ENCODE assay signal across 9 mouse cellular contexts in genomic region chr11:98945605-98945977, GRCm38 (mm10). TPM values are rescaled to one million over a fixed set of nuclear protein-coding genes. Genes with fewer than 3 reads are reported as not detected.
DNase-seq lines count a peak whose midpoint lies in the region; ATAC-seq and TF ChIP-seq lines count a peak whose summit lies in the region.
"Had no signal": no experiment of that assay in that cellular context is flagged by ENCODE, and none has a peak within 500 bp of the region (broad histone marks: within the 10 kb centered on the region; RNA-seq: fewer than 3 reads in every experiment).

No protein-coding gene starts in this region.

- no peaks in the 10 kb centered on the region for H3K9me3 ChIP-seq in heart, embryonic 14.5 days (ENCODE audit: control insufficient read depth, low read length)
- no peaks in the 10 kb centered on the region for H3K9me3 ChIP-seq in G1E (replicated peaks)
- H3K9me3 ChIP-seq in limb, embryonic 14.5 days (ENCODE audit: control insufficient read depth, low read length) = no peaks in the 10 kb centered on the region

- peak overlapping the region; percentile 44; the same call in 1 of the 2 replicates for H3K9ac ChIP-seq in heart, embryonic 14.5 days (ENCODE audit: low read length)
- H3K9ac ChIP-seq in limb, embryonic 14.5 days (ENCODE audit: low read depth, low read length, severe bottlenecking) = no peak overlapping the region
- H3K9ac ChIP-seq: liver, embryonic 14.5 days had no signal

- no peaks in the 10 kb centered on the region for H3K27me3 ChIP-seq in heart, embryonic 14.5 days (ENCODE audit: control insufficient read depth, insufficient read depth, low read length)
- H3K27me3 ChIP-seq in G1E (ENCODE audit: insufficient read depth, low read length) = no peaks in the 10 kb centered on the region
- no peaks in the 10 kb centered on the region for H3K27me3 ChIP-seq in limb, embryonic 14.5 days (ENCODE audit: control insufficient read depth, insufficient read depth, low read length)

- H3K27ac ChIP-seq in heart, embryonic 14.5 days (replicated peaks in 1 of 2; ENCODE audit: control insufficient read depth in 1 of 2, insufficient read depth in 1 of 2, low read depth in 2 of 2, low read length in 2 of 2) = peak overlapping the region; percentile 1 to 100; a peak in 3 of 4 replicates
- peak overlapping the region; percentile 90; the same call in 1 of the 2 replicates for H3K27ac ChIP-seq in embryonic fibroblast, embryonic 13.5 days (ENCODE audit: insufficient read depth, low read length)
- no peak overlapping the region for H3K27ac ChIP-seq in limb, embryonic 14.5 days (replicated peaks; ENCODE audit: low read depth, low read length)
- H3K27ac ChIP-seq: liver, embryonic 14.5 days had no signal

- no peak overlapping the region; the same call in 1 of the 2 replicates for H3K4me2 ChIP-seq in heart, embryonic 14.5 days (ENCODE audit: low read length)
- H3K4me2 ChIP-seq in limb, embryonic 14.5 days (replicated peaks; ENCODE audit: low read depth, low read length, severe bottlenecking) = 0 out of 2 replicates have a peak overlapping the region, but pooled peaks have one; percentile 6

- TF ChIP-seq CTCF in G1E (IDR thresholded peaks at IDR 0.05; ENCODE audit: low read depth, low read length) = no peak
- TF ChIP-seq CTCF in embryonic fibroblast, embryonic 13.5 days (IDR thresholded peaks at IDR 0.05; ENCODE audit: borderline replicate concordance, insufficient read depth, low read length) = no peak

- no peak overlapping the region for H3K4me3 ChIP-seq in heart, embryonic 14.5 days (ENCODE audit: control insufficient read depth in 1 of 2, insufficient read depth in 1 of 2, low read depth in 1 of 2, low read length in 2 of 2)
- H3K4me3 ChIP-seq in G1E (ENCODE audit: low read depth, low read length) = peak overlapping the region; percentile 30; the same call in 1 of the 2 replicates
- no peak overlapping the region for H3K4me3 ChIP-seq in embryonic fibroblast, embryonic 13.5 days (ENCODE audit: insufficient read depth, low read length)
- H3K4me3 ChIP-seq in limb, embryonic 14.5 days (replicated peaks; ENCODE audit: low read length) = no peak overlapping the region

- no peak for DNase-seq in heart, postnatal 10 days
- DNase-seq in G1E (ENCODE audit: low spot score) = no peak
- DNase-seq in limb, embryonic 14.5 days (ENCODE audit: low spot score) = no peak
- no peak for DNase-seq in right cerebral cortex, postnatal 25 days
- DNase-seq in layer of hippocampus, postnatal 14 days (ENCODE audit: low spot score in 2 of 2) = no peak

- no peak for TF ChIP-seq POLR2A in embryonic fibroblast, embryonic 13.5 days (IDR thresholded peaks at IDR 0.05; ENCODE audit: low read depth, low read length)
- TF ChIP-seq POLR2A in limb, embryonic 14.5 days (IDR thresholded peaks at IDR 0.05; ENCODE audit: borderline replicate concordance, extremely low read depth, insufficient read depth, insufficient read length) = no peak

- WGBS in heart, embryonic 14.5 days = 64% methylated on average over 3 of the region's 3 CpGs
- 50% methylated on average over 2 of the region's 3 CpGs for WGBS in limb, embryonic 14.5 days

- ATAC-seq in heart, embryonic 14.5 days (ENCODE audit: insufficient number of reproducible peaks, insufficient read depth, low FRiP score, low read depth) = no peak
- no peak for ATAC-seq in G1E (ENCODE audit: extremely low read depth, insufficient number of reproducible peaks, low FRiP score, poor library complexity, severe bottlenecking)
- ATAC-seq in limb, embryonic 14.5 days (ENCODE audit: low FRiP score, low read depth) = no peak
- no peak for ATAC-seq in erythroblast, adult 5-6 weeks (replicated peaks; ENCODE audit: low FRiP score, poor library complexity, severe bottlenecking)

- peaks cover 11% of the 10 kb centered on the region for H3K36me3 ChIP-seq in heart, embryonic 14.5 days (ENCODE audit: control insufficient read depth, insufficient read depth, low read length)
- H3K36me3 ChIP-seq in G1E (replicated peaks) = peaks cover 50% of the 10 kb centered on the region
- H3K36me3 ChIP-seq in limb, embryonic 14.5 days (ENCODE audit: control insufficient read depth, insufficient read depth, low read length) = peaks cover 34% of the 10 kb centered on the region

- intact Hi-C loops in heart, postnatal 10 days (cut with DNase I) = no loop called here

- peaks cover 81 to 92% of the 10 kb centered on the region in 2 experiments for H3K4me1 ChIP-seq in heart, embryonic 14.5 days (ENCODE audit: control insufficient read depth in 2 of 2, insufficient read depth in 2 of 2, low read length in 2 of 2)
- peaks cover 98% of the 10 kb centered on the region for H3K4me1 ChIP-seq in G1E (ENCODE audit: insufficient read depth, low read depth, low read length)
- peaks cover 40% of the 10 kb centered on the region for H3K4me1 ChIP-seq in embryonic fibroblast, embryonic 13.5 days (ENCODE audit: control insufficient read depth, insufficient read depth, low read length)
- peaks cover 77% of the 10 kb centered on the region for H3K4me1 ChIP-seq in limb, embryonic 14.5 days (ENCODE audit: control insufficient read depth, insufficient read depth, low read length)

RNA-seq across cellular contexts. Expression of gene Rara, which starts 18.0 kb away (rescaled TPM):
- 31.4 and 33.4 TPM in 2 replicates for polyA plus RNA-seq in heart, embryonic 14.5 days (2014; fragmentation: Nextera tagmentation; extraction: Ambion mirVana)
- total RNA-seq in heart, postnatal 10 days (2021) = 10 to 100 TPM; 31.9 to 33.0 TPM
- total RNA-seq in G1E (2014; fragmentation: Nextera tagmentation) (109 and 110 TPM in 2 replicates), G1E (2017) (16.9 and 17.1 TPM in 2 replicates)
- 84.4 and 103 TPM in 2 replicates for polyA plus RNA-seq in G1E (2012)
- polyA plus RNA-seq in embryonic fibroblast, embryonic 13.5 days (2011; ENCODE audit: insufficient read length, low read depth, missing spikeins) = 26.8 and 28.2 TPM in 2 replicates
- polyA plus RNA-seq in limb, embryonic 14.5 days (2012; rRNA removed) = 39.8 and 57.0 TPM in 2 replicates
- polyA plus RNA-seq in limb, embryonic 14.5 days (2014; fragmentation: Nextera tagmentation; extraction: Ambion mirVana) = 52.4 and 58.3 TPM in 2 replicates
- 10 to 100 TPM; 20.2 to 20.3 TPM for total RNA-seq in layer of hippocampus, postnatal 14 days (2021)
- 13.1 and 13.2 TPM in 2 replicates for total RNA-seq in erythroblast, adult 5-6 weeks (2015; ENCODE audit: low replicate concordance)
- 2.8 TPM in 2 replicates for total RNA-seq in erythroblast, adult 5-6 weeks (2017; ENCODE audit: low replicate concordance)

RNA-seq across cellular contexts. Expression of gene Gjd3, which starts 37.2 kb away (rescaled TPM):
- 1.00 and 2.3 TPM in 2 replicates for polyA plus RNA-seq in heart, embryonic 14.5 days (2014; fragmentation: Nextera tagmentation; extraction: Ambion mirVana)
- total RNA-seq in heart, postnatal 10 days (2021) = 1 to 10 TPM; 1.3 to 2.0 TPM
- total RNA-seq in G1E (2014; fragmentation: Nextera tagmentation) (not detected in 2 replicates), G1E (2017) (not detected in 2 replicates)
- polyA plus RNA-seq in G1E (2012) = not detected in 2 replicates
- not detected in 2 replicates for polyA plus RNA-seq in embryonic fibroblast, embryonic 13.5 days (2011; ENCODE audit: insufficient read length, low read depth, missing spikeins)
- polyA plus RNA-seq in limb, embryonic 14.5 days (2012; rRNA removed) = 1.3 and 2.2 TPM in 2 replicates
- polyA plus RNA-seq in limb, embryonic 14.5 days (2014; fragmentation: Nextera tagmentation; extraction: Ambion mirVana) = 0.41 and 0.45 TPM in 2 replicates
- total RNA-seq in layer of hippocampus, postnatal 14 days (2021) = 1 to 10 TPM; 2.2 TPM
- total RNA-seq in erythroblast, adult 5-6 weeks (2015; ENCODE audit: low replicate concordance) = not detected in 2 replicates
- not detected in 2 replicates for total RNA-seq in erythroblast, adult 5-6 weeks (2017; ENCODE audit: low replicate concordance)
- polyA plus RNA-seq: liver, embryonic 14.5 days had no signal

RNA-seq across cellular contexts. Expression of gene Cdc6, which starts 38.0 kb away (rescaled TPM):
- polyA plus RNA-seq in heart, embryonic 14.5 days (2014; fragmentation: Nextera tagmentation; extraction: Ambion mirVana) = 15.6 and 17.5 TPM in 2 replicates
- total RNA-seq in heart, postnatal 10 days (2021) = 1 to 10 TPM; 3.3 to 3.6 TPM
- total RNA-seq in G1E (2014; fragmentation: Nextera tagmentation) (60.7 and 84.9 TPM in 2 replicates), G1E (2017) (52.7 and 63.4 TPM in 2 replicates)
- 3.4 and 4.1 TPM in 2 replicates for polyA plus RNA-seq in G1E (2012)
- 7.4 and 11.8 TPM in 2 replicates for polyA plus RNA-seq in embryonic fibroblast, embryonic 13.5 days (2011; ENCODE audit: insufficient read length, low read depth, missing spikeins)
- 13.1 and 15.6 TPM in 2 replicates for polyA plus RNA-seq in limb, embryonic 14.5 days (2012; rRNA removed)
- 25.2 and 25.8 TPM in 2 replicates for polyA plus RNA-seq in limb, embryonic 14.5 days (2014; fragmentation: Nextera tagmentation; extraction: Ambion mirVana)
- under 1 TPM; 0.81 to 0.97 TPM for total RNA-seq in layer of hippocampus, postnatal 14 days (2021)
- total RNA-seq in erythroblast, adult 5-6 weeks (2015; ENCODE audit: low replicate concordance) = 20.0 and 20.1 TPM in 2 replicates
- 46.7 and 54.2 TPM in 2 replicates for total RNA-seq in erythroblast, adult 5-6 weeks (2017; ENCODE audit: low replicate concordance)

Comparison
In these comparisons a context has a peak if more than half of its experiments do, and no peak if none do; other contexts are left out.
1. RNA of gene Cdc6, which starts 38.0 kb away (total RNA-seq): 52.7 to 84.9 TPM in G1E and 20.0 to 54.2 TPM in erythroblast, adult 5-6 weeks; 3.3 to 3.6 TPM in heart, postnatal 10 days and 0.81 to 0.97 TPM in layer of hippocampus, postnatal 14 days; every median in the first group is over 4 times any median in the second.